Mouse (Mus musculus) kidney, adult 9 months (tissue): ENCODE data around the gene D1Ertd622e.

Experiments used
- DNase-seq: peaks from one replicate; pipeline ENCODE4 v3.0.0; 2022

Gene D1Ertd622e

DNA sequence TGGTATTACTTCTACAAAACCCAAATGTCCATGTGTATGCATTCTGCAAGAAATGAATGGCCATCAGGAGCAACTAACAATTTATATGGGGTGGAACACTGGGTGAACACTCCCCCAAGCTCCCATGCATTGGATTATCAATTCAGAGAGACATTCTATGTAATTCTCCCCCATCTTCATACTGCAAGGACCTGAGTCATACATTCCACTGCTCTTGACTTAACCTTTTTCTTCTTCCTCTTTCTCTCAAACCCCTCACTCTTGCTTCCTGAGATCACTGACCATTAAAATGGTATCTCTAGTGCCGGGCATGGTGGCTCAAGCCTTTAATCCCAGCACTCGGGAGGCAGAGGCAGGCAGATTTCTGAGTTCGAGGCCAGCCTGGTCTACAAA is 83.9 kb downstream of the D1Ertd622e start:
- no peak for DNase-seq

DNA sequence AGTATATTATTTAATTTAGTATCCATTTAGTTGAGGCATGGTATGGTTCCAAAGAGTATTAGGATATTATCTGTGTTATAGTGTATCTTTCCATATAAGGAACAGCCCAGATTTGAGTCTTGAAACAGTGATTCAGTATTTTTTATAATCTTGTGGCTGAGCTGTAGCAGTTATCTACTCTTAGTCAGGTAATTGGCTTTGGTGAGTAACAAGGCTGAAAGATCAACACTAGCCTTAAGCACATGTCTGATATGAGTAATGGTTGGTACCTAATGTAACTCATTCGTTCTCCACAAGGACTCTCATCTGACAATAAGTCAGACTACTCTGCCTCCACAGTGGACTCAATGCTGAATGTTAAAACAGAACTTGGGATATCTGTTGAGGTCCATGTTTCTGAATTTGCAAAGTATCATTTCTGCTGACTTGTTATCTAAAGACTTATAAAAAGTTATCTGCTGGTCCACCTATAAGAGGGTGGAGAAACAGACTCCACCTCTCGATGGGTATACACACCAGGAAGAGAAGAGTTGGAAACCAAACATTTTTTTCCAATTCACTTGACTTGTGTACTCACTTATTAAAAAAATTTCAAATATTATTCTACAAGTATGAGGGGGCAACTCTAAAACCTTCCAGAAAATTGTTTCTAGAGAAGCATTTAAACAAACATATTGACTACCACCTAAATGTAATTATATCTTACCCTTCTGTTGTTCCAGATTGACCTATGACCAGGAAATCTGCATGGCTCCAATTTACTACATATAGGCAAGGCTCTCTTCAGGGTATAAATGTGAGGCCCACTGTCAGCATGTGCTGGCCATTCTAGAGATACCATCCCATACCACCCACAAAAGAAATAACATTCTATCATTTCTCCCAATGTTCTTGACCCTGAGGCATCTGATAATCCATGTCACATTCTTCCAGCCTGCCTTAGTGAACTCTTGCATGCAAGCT is 84.5 kb downstream of the D1Ertd622e start:
- DNase-seq: no peak

DNA sequence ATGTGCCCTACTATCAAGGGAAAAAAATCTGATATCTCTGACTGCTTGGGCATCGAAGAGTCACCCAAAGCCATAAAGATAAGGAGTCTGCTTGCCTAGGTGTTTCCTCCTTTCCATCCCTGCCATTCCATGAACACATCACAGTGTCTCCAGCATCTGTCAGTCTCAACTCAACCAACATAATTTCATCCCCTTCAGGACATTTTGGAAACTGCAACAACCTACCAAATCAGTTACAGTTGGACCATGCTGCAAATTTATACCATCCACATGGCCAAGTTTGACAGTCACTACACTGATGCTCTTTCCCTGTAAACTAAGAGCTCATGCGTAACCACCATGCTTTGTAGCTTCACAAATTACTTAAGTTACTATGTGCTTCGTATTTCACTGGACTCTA is 85.3 kb downstream of the D1Ertd622e start:
- DNase-seq: no peak

DNA sequence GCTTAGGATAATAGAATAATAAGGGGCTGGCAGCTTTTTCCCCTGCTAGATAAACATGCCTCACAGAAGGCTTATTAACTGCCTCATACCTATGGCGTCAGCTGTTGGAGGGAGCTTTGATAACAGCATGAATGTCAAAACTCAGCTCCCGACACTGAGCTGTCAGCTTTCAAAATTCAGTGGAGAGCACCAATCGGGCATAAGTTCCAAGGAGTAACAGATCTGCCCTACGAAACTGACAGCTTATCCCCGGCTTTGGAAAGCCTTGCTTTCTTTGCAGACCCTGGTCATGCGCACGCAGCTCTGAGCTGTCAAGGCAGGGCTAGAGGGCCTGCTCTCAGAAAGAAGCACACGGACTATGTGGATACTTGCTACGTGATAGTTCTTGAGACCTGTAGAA is 91.1 kb downstream of the D1Ertd622e start:
- DNase-seq: no peak

DNA sequence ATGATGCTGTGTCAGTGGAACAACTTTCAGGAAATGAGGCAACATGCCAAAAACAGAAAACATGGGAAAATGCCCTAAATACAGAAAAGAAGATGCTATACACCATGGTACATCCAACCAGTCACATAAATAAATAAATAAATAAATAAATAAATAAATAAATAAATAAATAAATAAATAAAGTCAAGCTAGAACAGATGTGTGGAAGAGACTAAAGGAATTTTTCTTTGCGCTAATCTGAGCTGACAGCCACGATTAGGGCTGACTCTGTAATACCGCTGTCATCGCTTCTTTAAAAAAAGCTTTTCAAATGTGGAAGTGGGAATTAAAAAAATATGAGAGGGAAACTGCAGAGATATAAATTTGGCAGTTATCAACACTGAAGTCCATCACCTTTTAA is 93.9 kb downstream of the D1Ertd622e start:
- DNase-seq: no peak

DNA sequence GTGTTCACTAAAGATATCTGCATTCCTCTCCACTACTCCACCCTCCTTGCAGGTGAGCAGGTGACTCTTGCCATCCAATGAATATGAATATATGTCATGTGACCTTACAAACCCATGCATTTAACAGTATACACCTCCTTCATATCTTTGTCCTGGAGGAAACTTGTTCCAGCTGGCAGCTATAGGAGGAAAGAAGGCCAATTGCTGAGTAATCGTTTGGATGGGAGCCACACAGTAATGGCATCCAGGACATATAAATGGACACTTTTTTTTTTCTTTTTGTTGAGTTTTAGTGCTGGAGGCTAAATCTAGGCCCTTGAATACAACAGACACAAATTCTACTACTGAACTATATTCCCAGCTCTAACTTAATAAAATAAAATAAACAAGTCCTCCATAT is 97.2 kb downstream of the D1Ertd622e start:
- no peak for DNase-seq

DNA sequence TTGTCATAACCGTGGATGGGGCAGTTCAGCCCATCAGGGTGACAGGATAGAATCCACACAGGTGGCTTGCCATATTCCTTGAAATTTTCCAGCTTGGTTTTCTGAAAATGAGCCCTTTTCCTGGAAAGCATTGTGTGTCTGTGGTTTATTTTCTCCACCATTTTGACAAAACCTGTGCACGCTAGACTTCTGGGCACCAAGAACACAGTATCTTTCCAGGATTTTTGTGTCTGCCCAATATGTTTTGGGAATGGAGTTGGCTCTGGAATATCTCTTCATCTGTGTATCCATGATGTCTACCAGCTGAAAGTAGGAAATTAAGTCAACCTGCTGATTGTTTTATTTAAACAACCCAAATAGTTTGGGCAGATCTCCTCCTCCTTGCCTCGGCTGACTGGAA is 99.0 kb downstream of the D1Ertd622e start:
- no peak for DNase-seq
